Mouse (Mus musculus) kidney, postnatal 25 days (tissue): ENCODE measurements around the gene Smyd4.
"Not testable (repeated sequence)": the region's sequence is repeated elsewhere in the genome, so short reads cannot be mapped to it uniquely, and the experiment has no call there.

Experiments used
- DNase-seq, 2 experiments: peaks; one replicate each; pipeline ENCODE4 v3.0.0; 2021; ENCODE audit warnings: mixed read lengths in 2 of 2

Gene Smyd4

DNA sequence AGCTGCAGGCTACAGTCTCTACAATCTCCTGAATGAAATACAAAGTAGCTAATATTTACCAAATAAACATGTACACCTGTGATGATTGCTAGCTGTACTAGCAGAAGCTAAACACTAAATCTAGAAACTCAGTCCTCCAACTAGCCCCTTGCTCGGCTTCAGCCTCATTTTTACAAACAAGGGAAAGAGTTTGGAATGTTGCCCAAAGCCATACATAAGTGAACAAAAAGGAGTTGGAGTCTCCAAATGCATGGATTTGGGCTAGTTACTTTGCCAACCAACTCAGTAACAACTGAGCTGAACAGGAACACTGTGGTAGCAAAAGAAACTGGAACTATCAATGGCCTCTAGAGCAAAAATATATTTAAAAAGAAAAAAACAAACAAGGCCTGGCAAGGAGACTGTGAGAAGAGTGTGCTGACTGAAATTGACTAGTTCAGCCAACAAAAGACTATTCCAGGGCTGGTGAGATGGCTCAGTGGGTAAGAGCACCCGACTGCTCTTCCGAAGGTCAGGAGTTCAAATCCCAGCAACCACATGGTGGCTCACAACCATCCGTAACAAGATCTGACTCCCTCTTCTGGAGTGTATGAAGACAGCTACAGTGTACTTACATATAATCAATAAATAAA, 1.6 kb upstream of the Smyd4 start:
- DNase-seq: no peak

DNA sequence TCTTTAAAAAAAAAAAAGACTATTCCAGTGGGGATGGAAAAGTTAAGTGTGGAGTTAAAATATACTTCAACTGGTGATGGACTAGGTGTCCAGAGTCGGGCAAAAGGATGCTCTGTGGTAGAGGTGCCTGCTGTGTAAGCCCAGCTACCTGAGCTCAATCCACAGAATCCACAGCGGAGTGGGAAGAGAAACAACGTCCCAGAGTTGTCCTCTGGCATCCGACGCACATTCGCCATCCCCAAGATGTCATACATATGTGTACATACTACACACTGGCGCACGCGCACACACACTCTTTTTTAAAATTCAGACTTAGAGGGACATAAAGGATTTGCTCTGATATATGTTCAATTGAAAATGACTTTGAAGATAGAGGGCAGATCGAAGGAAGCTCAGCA, 1.0 kb upstream of the Smyd4 start:
- DNase-seq: no peak

DNA sequence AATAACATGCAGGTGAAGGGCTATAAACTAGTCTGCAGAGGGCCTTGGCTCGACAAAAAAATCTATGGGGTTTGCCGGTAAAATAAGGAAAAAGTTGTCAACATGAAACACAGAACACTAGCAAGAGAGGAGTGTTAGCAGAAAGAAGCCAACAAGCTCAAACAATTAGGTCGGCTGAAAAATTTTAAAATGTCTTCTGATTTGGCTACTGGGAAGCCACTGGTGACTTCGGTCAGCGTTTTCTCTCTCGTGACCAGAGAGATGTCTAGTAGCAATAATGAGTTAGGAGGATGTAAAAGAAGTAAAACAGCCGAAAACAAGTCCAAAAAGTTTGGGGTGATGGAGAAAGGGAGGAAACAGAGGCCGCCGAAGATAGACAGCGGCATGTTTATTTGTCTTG, 637 bp upstream of the Smyd4 start:
- DNase-seq: no peak

DNA sequence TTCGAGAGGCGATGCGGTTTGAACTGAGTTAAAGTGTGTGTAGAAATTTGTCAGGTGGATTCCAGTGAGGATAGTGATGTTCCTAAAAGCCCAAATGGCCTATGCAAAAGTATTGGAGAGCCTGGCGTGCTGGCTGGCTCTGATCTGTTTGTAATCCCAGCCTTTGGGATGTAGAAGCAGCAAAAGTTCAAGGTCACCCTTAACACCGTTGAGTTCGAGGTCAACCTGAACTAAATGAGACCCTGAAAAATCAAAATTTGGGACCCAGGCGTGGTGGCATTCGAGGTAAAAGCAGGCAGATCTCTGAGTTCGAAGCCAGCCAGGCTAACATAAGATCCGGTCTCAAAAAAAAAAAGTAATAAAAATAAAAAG, 643 bp downstream of the Smyd4 start:
- DNase-seq: no peak

DNA sequence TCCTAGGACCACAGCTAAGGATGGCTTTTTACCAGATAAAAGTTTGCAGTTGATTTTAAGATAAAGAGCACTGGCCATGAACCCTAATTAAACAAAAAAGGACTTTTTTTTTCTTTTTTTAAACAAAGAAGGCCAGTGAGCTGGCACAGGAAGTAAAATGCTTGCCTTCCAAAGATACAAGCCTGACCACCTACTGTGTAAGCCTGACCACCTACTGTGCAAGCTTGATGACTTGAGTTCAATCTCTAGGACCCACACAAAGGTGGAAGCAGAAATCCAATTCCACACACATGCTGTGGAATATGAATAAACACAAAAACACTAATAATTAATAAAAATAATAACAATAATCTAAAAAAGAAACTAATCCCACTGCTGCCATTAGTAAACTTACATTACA, 3.0 kb downstream of the Smyd4 start:
- DNase-seq: no peak

DNA sequence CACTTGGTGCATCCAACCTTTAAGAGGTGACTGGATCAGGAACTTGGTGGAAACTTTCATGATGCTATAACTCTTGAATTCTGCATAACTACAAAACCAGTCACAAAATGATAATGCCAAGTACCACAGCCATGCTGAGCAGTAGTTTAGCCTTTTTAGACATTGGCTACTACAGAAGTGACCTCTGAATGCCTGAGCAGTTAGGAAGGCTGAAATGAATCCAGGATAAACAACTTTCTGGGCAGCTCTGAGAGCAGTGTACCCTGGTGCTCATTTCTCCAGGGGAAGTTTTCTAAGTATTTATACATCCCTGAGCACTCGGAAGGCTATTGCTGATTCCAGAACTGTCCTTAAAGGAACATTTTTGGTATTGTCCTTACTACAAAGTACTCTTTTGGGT, 7.2 kb downstream of the Smyd4 start:
- no peak for DNase-seq

DNA sequence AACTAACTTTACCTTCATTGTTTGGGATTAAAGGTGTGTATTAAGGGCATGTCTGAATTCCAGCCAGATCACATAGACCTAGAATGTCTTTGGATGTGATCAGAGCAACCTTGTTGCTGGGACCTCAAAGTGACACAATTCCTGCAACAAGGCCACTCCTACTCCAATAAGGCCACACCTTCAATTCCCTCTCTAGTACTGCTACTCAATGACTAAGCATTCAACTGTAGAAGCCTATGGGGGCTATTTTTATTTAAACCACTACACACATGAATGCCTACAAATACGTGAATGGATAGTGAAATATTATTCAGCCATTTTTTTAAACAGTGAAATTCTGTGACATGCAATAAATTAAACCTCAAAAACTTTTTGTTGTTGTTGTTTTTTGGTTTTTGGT, 28.9 kb downstream of the Smyd4 start:
- DNase-seq: no peak

DNA sequence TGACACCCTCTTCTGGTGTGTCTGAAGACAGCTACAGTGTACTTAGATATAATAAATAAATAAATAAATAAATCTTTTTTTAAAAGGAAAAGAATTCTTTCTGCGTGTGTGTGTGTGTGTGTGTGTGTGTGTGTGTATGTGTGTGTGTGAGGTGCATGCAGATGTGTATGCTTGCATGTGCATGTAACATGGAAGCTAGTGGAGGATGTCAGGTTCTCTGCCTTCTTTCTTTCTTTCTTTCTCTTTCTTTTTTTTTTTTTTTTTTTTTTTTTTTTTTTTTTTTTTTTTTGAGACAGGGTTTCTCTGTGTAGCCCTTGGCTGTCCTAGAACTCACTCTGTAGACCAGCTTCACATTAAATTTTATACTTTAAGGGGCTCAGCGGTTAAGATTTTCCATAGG, 30.6 kb downstream of the Smyd4 start:
- DNase-seq: not testable (repeated sequence)

DNA sequence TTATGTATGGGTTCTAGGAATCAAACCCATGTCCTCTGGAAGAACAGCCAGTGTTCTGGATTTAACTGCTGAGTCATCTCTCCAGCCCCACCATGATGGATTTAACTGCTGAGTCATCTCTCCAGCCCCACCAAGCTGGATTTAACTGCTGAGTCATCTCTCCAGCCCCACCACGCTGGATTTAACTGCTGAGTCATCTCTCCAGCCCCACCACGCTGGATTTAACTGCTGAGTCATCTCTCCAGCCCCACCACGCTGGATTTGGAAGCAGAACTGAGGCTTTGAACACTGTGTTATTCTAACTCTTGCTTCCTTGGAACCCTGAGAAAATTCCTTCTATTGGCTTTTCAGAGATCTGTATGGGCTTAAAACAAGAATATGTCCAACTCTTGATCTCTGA, 35.3 kb downstream of the Smyd4 start:
- not testable (repeated sequence) for DNase-seq

DNA sequence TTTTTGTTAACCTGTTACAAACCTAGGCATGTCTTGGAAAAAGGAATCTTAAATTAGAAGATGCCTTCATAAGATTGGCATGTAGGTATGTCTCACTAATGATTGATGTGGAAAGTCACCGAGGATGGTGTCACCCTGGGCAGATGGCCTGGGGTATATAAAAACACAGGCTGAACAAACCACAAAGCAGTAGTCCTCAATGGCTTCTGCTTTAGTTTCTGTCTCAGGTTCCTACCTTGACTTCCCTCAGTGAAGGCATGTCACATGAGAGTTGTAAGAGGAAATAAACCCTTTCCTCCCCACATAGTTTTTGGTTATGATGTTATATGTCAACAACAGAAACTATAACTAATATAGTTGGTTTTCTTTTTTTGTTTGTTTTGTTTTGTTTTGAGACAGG, 47.4 kb downstream of the Smyd4 start:
- DNase-seq: no peak

DNA sequence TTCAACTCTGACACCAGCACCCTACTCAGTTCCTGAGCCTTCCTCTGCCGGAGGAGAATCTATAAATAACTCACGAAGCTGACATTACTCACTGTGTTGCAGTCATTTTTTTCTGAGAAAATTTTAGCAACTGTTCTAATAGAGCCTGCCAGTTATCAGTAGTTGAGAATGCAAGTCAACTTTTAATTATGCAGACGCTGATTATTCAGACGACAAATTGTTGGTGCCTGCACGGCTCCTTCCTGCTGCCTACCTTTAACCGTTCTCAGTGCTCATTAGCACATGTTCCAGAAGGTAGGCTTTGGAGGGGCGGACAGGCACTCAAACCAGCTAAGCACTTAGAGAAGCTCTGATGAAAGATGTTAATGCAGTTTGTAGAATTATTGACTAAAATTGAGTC, 49.2 kb downstream of the Smyd4 start:
- DNase-seq: no peak

DNA sequence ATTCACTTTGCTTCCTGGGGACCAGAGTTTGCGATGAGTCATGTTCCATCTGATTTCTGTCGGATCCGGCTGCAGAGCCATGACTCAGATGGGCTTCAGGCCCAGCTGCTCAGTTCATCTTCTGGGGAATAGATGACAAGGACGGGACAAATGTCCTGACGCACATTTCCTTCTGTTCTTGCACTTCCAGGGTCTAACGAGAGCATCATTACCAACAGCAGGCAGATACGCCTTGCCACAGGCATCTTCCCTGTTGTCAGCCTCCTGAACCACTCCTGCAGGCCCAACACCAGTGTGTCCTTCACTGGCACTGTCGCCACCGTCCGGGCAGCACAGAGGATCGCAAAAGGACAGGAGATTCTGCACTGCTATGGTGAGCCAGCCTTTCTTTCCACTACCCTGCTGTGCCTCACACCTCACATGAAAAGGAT, 51.2 kb downstream of the Smyd4 start:
- no peak for DNase-seq

DNA sequence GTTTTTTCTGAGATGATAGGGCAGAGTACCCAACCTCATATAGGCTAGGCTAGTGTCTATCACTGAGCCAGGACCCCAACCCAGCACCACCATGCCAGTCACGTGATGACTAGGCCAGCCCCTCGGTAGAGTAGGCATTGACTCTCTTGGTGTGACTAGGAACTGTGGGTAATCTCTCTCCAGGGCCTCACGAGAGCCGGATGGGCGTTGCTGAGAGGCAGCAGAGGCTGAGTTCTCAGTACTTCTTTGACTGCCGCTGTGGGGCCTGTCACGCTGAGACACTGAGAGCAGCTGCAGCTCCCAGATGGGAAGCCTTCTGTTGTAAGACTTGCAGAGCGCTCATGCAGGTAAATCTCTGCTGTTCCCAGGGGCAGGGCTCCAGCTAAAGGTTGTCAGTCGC, 51.9 kb downstream of the Smyd4 start:
- no peak for DNase-seq

DNA sequence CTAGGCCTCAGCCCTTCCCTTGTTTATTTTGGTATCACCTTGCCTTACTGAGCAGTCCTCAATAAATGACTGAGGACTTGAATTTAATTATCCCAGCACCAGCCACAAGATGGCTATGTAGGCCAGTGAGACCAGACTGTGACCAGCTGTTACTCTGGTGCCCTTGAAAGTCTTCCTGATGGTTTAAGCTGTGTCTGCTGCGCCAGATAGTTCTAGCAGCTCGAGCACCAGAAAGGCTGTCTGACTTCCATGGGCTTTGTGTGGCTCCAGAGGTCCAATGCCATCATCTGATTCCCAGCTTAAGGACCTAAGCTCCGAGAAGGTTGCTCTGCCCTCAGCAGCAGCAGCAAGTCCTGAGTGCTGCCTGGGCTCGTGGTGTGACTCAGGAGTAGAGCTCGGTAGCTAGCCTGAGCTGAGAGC, 54.0 kb downstream of the Smyd4 start:
- peak; percentile 68 to 74 for DNase-seq

DNA sequence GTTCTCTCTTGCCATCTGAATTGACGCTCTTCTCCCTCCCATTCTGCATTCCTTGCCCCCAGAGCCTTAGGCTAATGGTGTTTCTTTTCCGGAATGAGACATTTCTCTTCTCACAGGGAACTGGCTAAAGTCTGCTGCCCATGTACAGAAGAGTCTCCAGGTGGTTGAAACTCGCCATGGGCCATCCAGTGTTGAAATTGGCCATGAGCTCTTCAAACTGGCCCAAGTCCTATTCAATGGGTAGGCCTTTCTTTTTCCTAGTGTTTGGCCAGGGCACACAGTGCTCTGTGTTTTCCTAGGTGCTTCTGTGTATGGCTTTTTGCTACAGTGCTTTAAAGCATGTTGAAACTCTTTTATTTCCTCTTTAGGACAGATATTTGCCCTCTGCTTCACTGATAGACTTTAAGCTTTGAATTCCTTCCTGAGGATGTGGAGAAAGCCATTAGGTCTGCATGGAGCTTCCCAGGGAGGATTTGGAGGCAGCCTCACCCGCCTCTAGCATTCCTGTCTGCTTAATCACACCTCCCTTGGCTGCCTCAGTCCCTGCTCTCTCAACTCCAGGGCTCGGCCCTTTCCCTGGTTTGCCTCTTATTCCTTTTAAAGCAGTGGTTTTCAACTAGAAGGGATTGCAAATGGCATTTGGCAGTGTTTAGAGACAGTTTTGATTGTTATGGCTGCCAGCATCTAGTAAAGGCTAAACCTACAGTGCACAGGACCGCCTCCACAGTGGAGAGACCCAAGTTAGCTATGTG, 55.2 kb downstream of the Smyd4 start:
- no peak for DNase-seq

DNA sequence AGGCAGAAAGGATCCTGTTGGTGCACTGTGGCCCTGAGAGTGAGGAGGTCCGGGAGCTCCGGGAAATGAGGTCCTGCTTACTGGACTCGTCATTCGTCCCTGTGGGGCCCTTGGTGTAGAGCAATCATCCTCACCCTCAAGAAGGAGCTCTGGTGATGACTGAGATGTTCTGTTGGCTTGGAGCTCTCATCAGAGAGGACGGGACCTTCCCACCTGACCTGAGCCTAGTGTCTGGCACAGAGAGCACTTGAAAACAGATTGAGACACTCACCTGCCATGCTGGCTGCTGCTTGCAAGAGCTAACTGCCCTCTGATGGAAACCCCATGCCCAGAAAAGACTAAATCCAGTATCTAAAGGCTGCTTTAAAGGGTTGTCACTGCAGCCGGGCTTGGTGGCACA, 56.6 kb downstream of the Smyd4 start:
- DNase-seq: no peak

DNA sequence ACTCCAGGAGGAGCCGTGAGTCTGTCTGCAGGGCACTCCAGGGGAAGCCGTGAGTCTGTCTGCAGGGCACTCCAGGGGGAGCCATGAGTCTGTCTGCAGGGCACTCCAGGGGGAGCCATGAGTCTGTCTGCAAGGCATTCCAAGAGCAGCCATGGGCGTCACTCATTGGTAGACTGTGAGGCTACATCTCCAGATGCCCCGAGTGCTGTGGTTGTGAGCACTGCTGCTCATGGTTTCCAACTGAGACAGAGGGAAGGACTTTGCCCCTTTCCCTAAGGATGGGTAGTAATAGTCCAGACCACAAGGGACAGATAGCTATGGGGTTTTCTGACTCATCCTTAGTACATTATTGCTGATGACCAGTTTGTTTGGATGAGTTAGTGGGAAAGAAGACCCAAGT, 57.9 kb downstream of the Smyd4 start:
- no peak for DNase-seq

DNA sequence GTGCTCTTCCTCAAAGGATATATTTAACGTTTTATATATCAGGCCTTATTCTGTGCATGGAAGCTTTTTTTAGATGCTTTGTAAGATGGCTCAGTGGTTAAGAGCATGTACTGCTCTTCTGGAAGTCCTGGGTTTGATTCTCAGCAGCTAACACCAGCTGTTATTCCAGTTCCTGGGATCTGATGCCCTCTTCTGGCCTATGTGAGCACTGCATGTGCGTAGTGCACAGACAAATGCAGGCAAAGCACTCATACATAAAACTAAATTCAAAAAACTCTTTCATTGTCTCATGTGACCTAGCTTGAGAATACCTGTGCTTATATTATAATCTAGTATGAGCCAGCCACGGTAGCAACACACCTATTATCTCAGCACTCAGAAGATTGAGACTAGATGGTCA, 58.6 kb downstream of the Smyd4 start:
- peak in 1 of 2 experiments; percentile 81 for DNase-seq

DNA sequence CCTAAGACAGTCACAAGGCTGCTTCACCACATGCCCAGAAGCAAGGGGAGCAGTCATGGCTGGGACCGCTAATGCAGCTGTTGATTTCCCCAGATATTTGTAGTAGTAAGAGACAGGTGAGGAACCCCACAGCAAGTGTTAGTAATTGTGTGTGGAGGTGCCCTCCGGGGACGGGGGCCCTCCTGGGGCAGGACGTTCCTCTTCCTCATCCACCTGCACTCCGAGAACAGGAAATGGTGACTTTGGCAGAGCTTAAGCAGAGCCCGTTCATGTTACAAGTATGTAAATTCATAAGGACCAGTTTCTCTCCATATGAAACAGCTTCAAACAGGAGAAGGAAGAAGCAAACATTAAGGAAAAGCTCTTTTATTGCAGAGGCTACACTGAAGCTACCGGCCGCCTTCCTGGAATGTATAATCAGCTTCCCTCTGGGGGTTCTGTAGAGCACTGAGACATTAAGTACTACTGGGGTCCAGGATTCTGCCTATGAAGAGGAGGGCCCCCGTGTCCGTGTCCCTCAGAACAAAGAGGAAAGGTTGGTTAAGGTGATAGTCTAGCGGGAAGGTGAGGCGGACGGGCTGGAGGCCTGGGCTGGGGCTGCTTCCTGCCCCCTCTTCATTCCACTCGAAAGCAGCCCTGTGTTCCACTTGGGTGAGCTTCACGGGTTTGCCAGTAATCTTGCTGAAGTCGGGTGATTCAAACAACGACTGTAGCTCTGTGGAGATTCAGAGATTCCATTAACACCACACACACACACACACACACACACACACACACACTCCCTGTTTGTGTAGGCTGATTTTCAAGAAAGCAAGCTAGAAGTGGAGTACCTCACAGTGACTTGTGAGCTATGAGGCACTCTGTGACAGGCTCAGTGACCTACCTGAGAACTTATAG, 61.7 kb downstream of the Smyd4 start:
- peak; percentile 51 to 61 for DNase-seq

DNA sequence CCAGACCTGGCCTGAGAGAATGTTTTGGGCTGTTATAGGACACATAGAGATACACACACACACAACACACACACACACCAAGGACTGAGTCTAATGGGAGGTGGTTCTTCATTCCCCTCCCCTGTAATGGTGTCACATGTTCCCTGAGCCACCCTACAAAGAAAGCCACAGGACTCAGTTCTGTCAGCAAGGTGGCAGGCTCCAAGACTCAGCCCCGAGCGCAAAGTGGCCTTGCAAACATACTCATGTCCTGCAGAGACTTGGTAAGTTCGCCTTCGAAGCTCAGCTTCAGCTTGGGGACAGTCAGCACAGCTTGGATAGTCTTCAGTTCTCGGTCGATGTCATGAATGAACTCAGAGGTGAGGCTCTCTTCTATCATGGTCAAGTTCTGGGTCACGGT, 62.4 kb downstream of the Smyd4 start:
- DNase-seq: no peak

DNA sequence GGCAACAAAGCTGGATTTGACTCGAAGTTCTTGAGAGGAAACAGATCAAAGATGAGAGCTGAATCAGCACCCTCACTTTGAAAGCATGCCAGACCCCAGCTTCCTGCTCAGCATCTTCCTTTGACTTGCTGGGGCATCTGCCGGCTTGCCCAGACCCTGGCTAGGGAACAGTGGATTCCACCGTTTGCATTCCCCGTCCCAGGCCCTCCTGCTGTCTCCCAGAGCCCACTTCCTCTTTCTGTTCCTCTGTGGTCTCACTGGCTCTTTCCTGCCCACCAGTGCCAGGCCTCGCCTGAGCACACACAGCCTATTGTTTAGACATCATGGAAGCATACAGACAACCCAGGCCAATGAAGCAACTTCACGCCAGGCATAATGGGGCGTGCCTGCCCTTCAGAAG, 66.9 kb downstream of the Smyd4 start:
- no peak for DNase-seq

DNA sequence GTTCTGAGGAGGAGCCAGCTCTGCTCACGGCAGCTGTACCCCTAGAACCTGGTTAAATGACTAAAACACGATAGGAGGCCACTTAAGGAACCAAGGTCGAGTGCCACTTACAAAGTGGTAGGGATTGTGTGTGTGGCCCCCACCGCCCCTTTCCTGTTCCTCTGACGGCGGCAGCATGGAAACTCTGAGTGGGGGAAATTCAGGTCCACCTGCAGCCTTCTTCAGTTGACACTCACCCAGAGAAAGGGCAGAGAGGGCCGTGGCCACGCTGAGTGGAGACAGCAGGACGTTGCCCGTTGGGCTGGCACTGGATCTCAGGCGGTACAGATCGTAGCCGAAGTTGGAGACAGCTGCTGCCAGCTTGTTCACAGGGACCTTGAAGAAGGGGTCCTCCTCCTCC, 67.8 kb downstream of the Smyd4 start:
- no peak for DNase-seq

DNA sequence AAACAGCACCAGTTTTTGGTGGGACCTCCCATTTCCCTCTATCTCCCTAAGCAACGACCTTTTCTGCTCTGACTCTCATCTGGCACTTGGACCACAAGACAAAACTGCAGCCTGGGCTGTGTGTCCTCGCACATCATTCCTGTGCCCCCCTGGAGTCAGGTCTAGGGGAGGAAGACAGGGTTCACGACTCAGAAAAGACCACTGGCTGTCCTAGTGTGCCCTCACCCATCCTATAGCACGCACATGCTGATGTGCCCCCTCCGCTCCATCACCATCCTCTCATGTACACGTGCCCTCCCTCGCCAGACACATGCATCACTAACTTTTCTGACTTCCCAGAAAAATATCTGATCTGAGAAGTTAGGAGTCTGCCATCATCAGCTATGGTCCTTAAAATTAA, 71.8 kb downstream of the Smyd4 start:
- no peak for DNase-seq

DNA sequence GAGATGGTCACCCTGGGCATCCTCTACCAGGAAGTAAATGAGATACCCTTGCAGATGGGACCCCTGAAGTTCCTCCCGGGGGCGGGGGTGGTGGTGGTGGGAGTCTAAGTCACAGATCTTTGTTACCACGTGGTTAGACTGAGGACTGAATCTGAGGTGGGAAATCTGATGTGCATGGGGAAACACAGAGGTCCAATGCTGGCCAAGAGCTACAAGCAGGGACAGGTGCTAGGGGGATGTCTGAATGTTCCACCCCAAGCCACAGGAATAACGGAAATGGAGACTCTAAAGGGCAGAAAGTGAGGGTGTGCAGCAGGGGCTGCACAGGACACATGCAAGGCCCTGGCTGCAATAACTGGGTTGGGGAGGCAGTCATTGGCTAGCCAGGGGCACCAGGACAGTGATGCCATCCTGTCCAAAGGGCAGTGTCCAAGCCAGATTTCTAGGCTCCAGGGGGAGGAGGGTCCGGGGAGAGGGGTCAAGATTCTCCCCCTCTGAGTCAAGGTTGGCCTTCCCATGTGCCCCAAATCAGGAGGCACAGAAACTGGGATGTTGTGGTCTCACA, 72.7 kb downstream of the Smyd4 start:
- DNase-seq: no peak
